Mouse (Mus musculus): ENCODE results near the gene Phf21a.

- TF ChIP-seq POLR2A (IDR thresholded peaks at IDR 0.05; ENCODE audit: low read depth, low read length) (no peak), CTCF (IDR thresholded peaks at IDR 0.05; ENCODE audit: extremely low read depth, insufficient read length, insufficient replicate concordance, low read depth, low read length) (no peak)
Measured at GRCm38 (mm10) chr2:92130071-92130470, 37.2 kb downstream of the Phf21a start.

Data from small intestine, adult 2 months (tissue).